Mouse (Mus musculus): ENCODE data around the gene Pde1c. TPM values are rescaled to one million over a fixed set of nuclear protein-coding genes. Genes with fewer than 3 reads are reported as not detected.

Pde1c gene
- polyA plus RNA-seq (2017; shearing (Covaris generic)) = 0.56 TPM

DNA sequence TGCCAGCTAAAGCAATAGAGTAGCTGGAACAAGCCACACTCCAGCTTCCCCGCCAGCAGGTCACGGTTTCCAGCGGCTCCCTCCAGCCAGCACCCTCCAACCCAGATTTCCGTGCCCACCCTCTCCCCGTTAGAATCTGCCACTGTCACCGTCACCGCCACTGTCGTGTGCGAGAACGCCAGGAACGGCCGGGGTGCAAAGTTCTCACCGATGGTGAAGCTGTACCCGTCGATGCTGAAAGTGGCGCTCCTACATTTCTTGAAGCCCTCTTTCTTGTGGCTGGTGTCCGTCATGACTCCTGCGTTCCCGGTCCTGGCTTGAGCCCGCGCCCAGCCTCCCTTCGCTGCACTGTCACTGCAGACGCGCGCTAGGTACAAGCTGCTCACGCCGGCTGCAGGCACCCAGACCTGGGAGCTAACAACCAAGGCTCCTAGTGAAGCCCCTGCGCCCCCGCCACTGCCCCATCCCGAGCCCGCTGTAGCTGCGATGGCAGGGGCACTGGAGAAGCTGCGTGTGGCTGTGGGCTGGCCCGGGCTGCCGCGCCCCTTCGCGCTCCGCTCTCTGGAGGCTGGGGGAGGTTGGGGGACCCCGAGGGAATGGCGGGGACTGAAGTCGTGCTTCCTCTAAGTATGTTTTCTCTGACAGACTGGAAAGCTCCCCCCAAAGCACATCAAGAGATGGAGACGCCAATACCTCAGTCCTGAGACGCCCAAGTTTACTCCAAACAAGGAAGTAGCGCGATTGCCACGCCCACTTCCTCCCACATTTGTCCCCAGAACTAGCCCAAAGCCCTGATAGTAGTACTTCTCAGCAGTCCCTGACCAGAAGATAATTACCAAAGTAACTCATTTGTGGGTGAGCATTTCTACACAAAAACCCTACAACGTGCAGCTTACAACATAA lies at the start of gene Pde1c:
Gene Pde1c (minus strand): TSS at position 634 of the 903 bp plus-strand sequence.

Other genes with a start within 250 kb of the Pde1c start
- 134 TPM for gene Lsm5, start 135.6 kb upstream of the Pde1c start, polyA plus RNA-seq (2017; shearing (Covaris generic))
- 25.5 TPM for gene Avl9, start 145.8 kb upstream of the Pde1c start, polyA plus RNA-seq (2017; shearing (Covaris generic))
- 21.6 TPM for gene Kbtbd2, start 228.7 kb upstream of the Pde1c start, polyA plus RNA-seq (2017; shearing (Covaris generic))

Data from inflammation-experienced regulatory T-cells, adult 16 weeks (primary cell).